Mouse (Mus musculus) G1E (cell line): Measurements from ENCODE around the gene Psma6.

Source experiments
- CTCF ChIP-seq: IDR thresholded peaks from 2 replicates; pipeline ENCODE4 v1.5.1; 2012; ENCODE audit warnings: low read depth, low read length, inconsistent platforms, mixed read lengths
- GATA1 ChIP-seq: IDR thresholded peaks from 2 replicates; pipeline ENCODE4 v1.6.1; 2012; ENCODE audit warnings: borderline replicate concordance, low read length, inconsistent platforms, mixed read lengths
- TAL1 ChIP-seq: conservative IDR thresholded peaks from 2 replicates; pipeline ENCODE4 v1.6.1; 2012; ENCODE audit warnings: low read depth, low read length, inconsistent platforms, mixed read lengths

DNA sequence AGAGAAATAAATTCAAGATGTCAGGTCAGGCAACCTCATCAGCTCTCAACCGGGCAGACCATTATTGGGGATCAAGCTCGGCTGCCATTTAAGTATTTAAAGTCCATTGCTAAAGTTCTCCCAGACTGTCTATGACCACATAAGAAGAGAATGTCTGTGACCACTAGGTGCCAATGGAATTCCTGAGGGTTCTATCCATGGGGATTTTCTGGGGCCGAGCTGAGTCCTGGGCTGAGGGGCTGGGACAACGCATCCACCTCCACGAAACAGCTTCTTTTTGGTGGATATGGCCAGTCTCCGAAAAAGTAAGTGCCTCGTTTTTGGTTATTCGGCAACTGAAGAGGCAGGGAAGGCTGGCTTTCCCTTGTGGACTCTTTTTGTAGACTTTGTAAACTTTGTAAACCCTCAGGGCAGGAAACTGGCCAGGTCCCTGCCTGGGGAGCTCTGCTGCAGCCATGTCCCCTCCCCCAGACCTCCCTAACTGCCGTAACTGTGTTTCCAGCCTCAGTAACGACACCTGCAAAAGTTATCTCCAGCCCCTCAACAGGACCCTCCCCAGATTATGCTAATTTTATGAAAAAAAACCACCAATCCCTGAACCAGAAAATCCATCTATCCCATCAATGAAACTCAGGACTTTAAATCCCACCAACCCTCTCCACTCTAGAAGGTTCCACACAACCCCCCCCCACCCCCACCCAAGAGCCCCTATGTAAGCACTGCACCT, at the start of gene Psma6:
- no peak for TF ChIP-seq CTCF
- no peak for TF ChIP-seq GATA1
- TF ChIP-seq TAL1, result no peak
